Comparison of ENCODE assay signal across 8 mouse cellular contexts in genomic region chr6:120971797-120972590, GRCm38 (mm10). TPM values are rescaled to one million over a fixed set of nuclear protein-coding genes. Genes with fewer than 3 reads are reported as not detected.
DNase-seq lines count a peak whose midpoint lies in the region; ATAC-seq and TF ChIP-seq lines count a peak whose summit lies in the region.

No protein-coding gene starts in this region.

- H3K27ac ChIP-seq in hindbrain, embryonic 13.5 days, result no peak overlapping the region
- no peak overlapping the region for H3K27ac ChIP-seq in lung, postnatal 0 days (ENCODE audit: low read length)

- DNase-seq in NIH3T3 (ENCODE audit: low read depth), result peak; percentile 91
- peak; percentile 93 for DNase-seq in cerebellum, adult 9-10 months
- DNase-seq in frontal cortex, postnatal 25 days (ENCODE audit: low spot score in 2 of 2), result peak; percentile 89 to 90
- DNase-seq in layer of hippocampus, postnatal 10 days (ENCODE audit: low spot score in 2 of 2), result peak; percentile 90 to 92
- DNase-seq in lung, postnatal 0 days (ENCODE audit: low spot score), result peak; percentile 71
- peak; percentile 56 for DNase-seq in retina, adult 2 months (ENCODE audit: low read depth, low spot score)
- DNase-seq in thymus, postnatal 25 days, result peak; percentile 90

- no peaks in the 10 kb centered on the region for H3K9me3 ChIP-seq in hindbrain, embryonic 13.5 days
- no peaks in the 10 kb centered on the region for H3K9me3 ChIP-seq in lung, postnatal 0 days (ENCODE audit: low read length)

- no peak overlapping the region for H3K4me3 ChIP-seq in hindbrain, embryonic 13.5 days
- H3K4me3 ChIP-seq in lung, postnatal 0 days (ENCODE audit: low read depth, low read length), result no peak overlapping the region

- H3K4me2 ChIP-seq in hindbrain, embryonic 13.5 days, result no peak overlapping the region
- no peak overlapping the region for H3K4me2 ChIP-seq in lung, postnatal 0 days (replicated peaks; ENCODE audit: low read depth, low read length)

- H3K9ac ChIP-seq in hindbrain, embryonic 13.5 days, result no peak overlapping the region
- H3K9ac ChIP-seq in lung, postnatal 0 days (replicated peaks; ENCODE audit: low read depth), result no peak overlapping the region

- H3K36me3 ChIP-seq in hindbrain, embryonic 13.5 days, result peaks cover 53% of the 10 kb centered on the region
- 0 out of 2 replicates have a peak, but pooled peaks cover 7% of the 10 kb centered on the region for H3K36me3 ChIP-seq in lung, postnatal 0 days (ENCODE audit: insufficient read depth, low read length)

- TF ChIP-seq EP300 in lung, postnatal 0 days (IDR thresholded peaks at IDR 0.05), result no peak

- peak; percentile 99 for TF ChIP-seq CTCF in lung, postnatal 0 days (IDR thresholded peaks at IDR 0.05)

- H3K27me3 ChIP-seq in hindbrain, embryonic 13.5 days, result no peaks in the 10 kb centered on the region
- H3K27me3 ChIP-seq in lung, postnatal 0 days (replicated peaks; ENCODE audit: insufficient read depth, low read length), result no peaks in the 10 kb centered on the region

- 65% methylated on average over 14 of the region's 14 CpGs for WGBS in hindbrain, embryonic 13.5 days
- WGBS in lung, postnatal 0 days, result 41% methylated on average over 14 of the region's 14 CpGs

- ATAC-seq in hindbrain, embryonic 13.5 days (ENCODE audit: low FRiP score), result 0 out of 2 replicates have a peak, but pooled peaks have one; percentile 68
- ATAC-seq in lung, postnatal 0 days, result peak; percentile 62

- H3K4me1 ChIP-seq in hindbrain, embryonic 13.5 days (replicated peaks), result peaks cover 7% of the 10 kb centered on the region
- no peaks in the 10 kb centered on the region for H3K4me1 ChIP-seq in lung, postnatal 0 days (ENCODE audit: insufficient read depth, low read depth, low read length)

RNA-seq across cellular contexts. Expression of gene Bid, which starts 55.3 kb away (rescaled TPM):
- 30.5 and 31.6 TPM in 2 replicates for polyA plus RNA-seq in hindbrain, embryonic 13.5 days (2015; fragmentation: Nextera tagmentation; extraction: Ambion mirVana)
- total RNA-seq in layer of hippocampus, postnatal 10 days (2021), result 10 to 100 TPM; 20.9 to 23.2 TPM
- 8.4 and 8.7 TPM in 2 replicates for polyA plus RNA-seq in lung, postnatal 0 days (2015; fragmentation: Nextera tagmentation; extraction: Ambion mirVana)
